Mouse (Mus musculus) layer of hippocampus, postnatal 10 days (tissue): ENCODE data around the gene Cdh24. TPM values are rescaled to one million over a fixed set of nuclear protein-coding genes. Genes with fewer than 3 reads are reported as not detected.
"Not testable (repeated sequence)": the region's sequence is repeated elsewhere in the genome, so short reads cannot be mapped to it uniquely, and the experiment has no call there.

Source experiments
- DNase-seq, 2 experiments: peaks; one replicate each; pipeline ENCODE4 v3.0.0; 2021; ENCODE audit warnings: low spot score in 2 of 2
- total RNA-seq, 2 experiments: library from RNA; stranded (reverse); gene quantifications; 2 replicates each; pipeline ENCODE4 v1.2.3; 2021

Gene Cdh24
- total RNA-seq, 2 experiments from 2014 or later, result 14.7 to 17.2 TPM

- DNase-seq, result no peak
Observed at GRCm38 (mm10) chr14:54643011-54643410, 1.8 kb upstream of the Cdh24 start.

- DNase-seq, result peak in 1 of 2 experiments; percentile 36
Observed at GRCm38 (mm10) chr14:54642224-54642944, 1.2 kb upstream of the Cdh24 start.

GRCm38 (mm10) chr14:54640946-54641304, 239 bp downstream of the Cdh24 start, which contains the start of gene Gm17606:
TSS of gene Gm17606 (plus strand) at chr14:54640952.
- DNase-seq, result no peak

- no peak for DNase-seq
Observed at GRCm38 (mm10) chr14:54640121-54640520, 1.0 kb downstream of the Cdh24 start.

- peak; percentile 43 to 65 for DNase-seq
Observed at GRCm38 (mm10) chr14:54638210-54638609, 3.0 kb downstream of the Cdh24 start.

- peak; percentile 65 to 67 for DNase-seq
Observed at GRCm38 (mm10) chr14:54636954-54637353, 4.2 kb downstream of the Cdh24 start.

GRCm38 (mm10) chr14:54634182-54634581, 7.0 kb downstream of the Cdh24 start:
- DNase-seq, result no peak

GRCm38 (mm10) chr14:54632252-54632651, 8.9 kb downstream of the Cdh24 start:
- DNase-seq, result no peak

GRCm38 (mm10) chr14:54631240-54631599, 9.9 kb downstream of the Cdh24 start:
- no peak for DNase-seq

- peak in 1 of 2 experiments; percentile 24 for DNase-seq
Observed at GRCm38 (mm10) chr14:54630583-54631239, 10.5 kb downstream of the Cdh24 start.

- DNase-seq, result no peak
Observed at GRCm38 (mm10) chr14:54629797-54630196, 11.4 kb downstream of the Cdh24 start.

- DNase-seq, result no peak
Observed at GRCm38 (mm10) chr14:54628103-54628502, 13.1 kb downstream of the Cdh24 start.

- peak in 1 of 2 experiments; percentile 15 for DNase-seq
Observed at GRCm38 (mm10) chr14:54624976-54625375, 16.2 kb downstream of the Cdh24 start.

- DNase-seq, result no peak
Observed at GRCm38 (mm10) chr14:54623334-54623733, 17.8 kb downstream of the Cdh24 start.

- no peak for DNase-seq
Observed at GRCm38 (mm10) chr14:54621133-54621532, 20.0 kb downstream of the Cdh24 start, which contains the start of gene Psmb11. TSS of gene Psmb11 (plus strand) at chr14:54621433.

- DNase-seq, result peak; percentile 89 to 90
Observed at GRCm38 (mm10) chr14:54617897-54618365, 23.2 kb downstream of the Cdh24 start, which contains the start of gene Psmb5. TSS of gene Psmb5 (minus strand) at chr14:54618022.

GRCm38 (mm10) chr14:54617152-54617896, 23.8 kb downstream of the Cdh24 start:
- DNase-seq, result no peak

GRCm38 (mm10) chr14:54616226-54616825, 24.8 kb downstream of the Cdh24 start:
- no peak for DNase-seq

GRCm38 (mm10) chr14:54614130-54614529, 27.0 kb downstream of the Cdh24 start:
- DNase-seq, result not testable (repeated sequence)

- no peak for DNase-seq
Observed at GRCm38 (mm10) chr14:54610648-54611047, 30.5 kb downstream of the Cdh24 start.

GRCm38 (mm10) chr14:54609962-54610361, 31.2 kb downstream of the Cdh24 start:
- DNase-seq, result no peak
